Mouse (Mus musculus) MEL (cell line): Measurements from ENCODE around the gene Gab2.

ENCODE experiments used
- BHLHE40 ChIP-seq: IDR thresholded peaks from 2 replicates; pipeline ENCODE4 v1.6.1; 2012; ENCODE audit warnings: low read depth, mild to moderate bottlenecking, inconsistent platforms, low read length, improper control_type of control experiment, borderline replicate concordance
- CTCF ChIP-seq, 3 experiments: IDR thresholded peaks in 2 of 3; conservative IDR thresholded peaks in 1 of 3; 2 replicates each; pipeline ENCODE4 v1.5.1; 2011 to 2012; ENCODE audit warnings: low read length in 3 of 3, low read depth in 2 of 3, mild to moderate bottlenecking in 2 of 3, improper control_type of control experiment in 1 of 3, inconsistent platforms in 1 of 3, mixed read lengths in 1 of 3, moderate library complexity in 1 of 3; ENCODE audit not compliant: control insufficient read depth in 1 of 3, insufficient read depth in 1 of 3, poor library complexity in 1 of 3, severe bottlenecking in 1 of 3
- KAT2A ChIP-seq: conservative IDR thresholded peaks from 2 replicates; pipeline ENCODE4 v1.6.1; 2012; ENCODE audit warnings: low read depth, low read length, improper control_type of control experiment, inconsistent platforms
- MAX ChIP-seq: IDR thresholded peaks from 2 replicates; pipeline ENCODE4 v1.6.1; 2011; ENCODE audit warnings: low read length, improper control_type of control experiment
- NELFE ChIP-seq: IDR thresholded peaks from 2 replicates; pipeline ENCODE4 v1.6.1; 2011; ENCODE audit warnings: low read depth, low read length, improper control_type of control experiment
- POLR2A ChIP-seq, 2 experiments: IDR thresholded peaks; 2 replicates each; pipeline ENCODE4 v1.6.1; 2011 to 2012; ENCODE audit warnings: low read length in 2 of 2, mild to moderate bottlenecking in 2 of 2, control low read depth in 1 of 2, improper control_type of control experiment in 1 of 2, low read depth in 1 of 2, moderate library complexity in 1 of 2; ENCODE audit not compliant: control insufficient read depth in 1 of 2, insufficient read depth in 1 of 2, poor library complexity in 1 of 2
- TAL1 ChIP-seq: IDR thresholded peaks from 2 replicates; pipeline ENCODE4 v1.6.1; 2012; ENCODE audit warnings: mild to moderate bottlenecking, inconsistent platforms, low read length, moderate library complexity, mixed read lengths
- ZC3H11A ChIP-seq: IDR thresholded peaks from 2 replicates; pipeline ENCODE4 v1.6.1; 2012; ENCODE audit warnings: low read depth, mild to moderate bottlenecking, inconsistent platforms, low read length, improper control_type of control experiment
- ZKSCAN1 ChIP-seq: IDR thresholded peaks from 2 replicates; pipeline ENCODE4 v1.6.1; 2012; ENCODE audit warnings: low read depth, mild to moderate bottlenecking, inconsistent platforms, low read length, improper control_type of control experiment, moderate library complexity
- ZNF384 ChIP-seq: IDR thresholded peaks from 2 replicates; pipeline ENCODE4 v1.6.1; 2012; ENCODE audit warnings: low read depth, mild to moderate bottlenecking, inconsistent platforms, low read length, improper control_type of control experiment

DNA sequence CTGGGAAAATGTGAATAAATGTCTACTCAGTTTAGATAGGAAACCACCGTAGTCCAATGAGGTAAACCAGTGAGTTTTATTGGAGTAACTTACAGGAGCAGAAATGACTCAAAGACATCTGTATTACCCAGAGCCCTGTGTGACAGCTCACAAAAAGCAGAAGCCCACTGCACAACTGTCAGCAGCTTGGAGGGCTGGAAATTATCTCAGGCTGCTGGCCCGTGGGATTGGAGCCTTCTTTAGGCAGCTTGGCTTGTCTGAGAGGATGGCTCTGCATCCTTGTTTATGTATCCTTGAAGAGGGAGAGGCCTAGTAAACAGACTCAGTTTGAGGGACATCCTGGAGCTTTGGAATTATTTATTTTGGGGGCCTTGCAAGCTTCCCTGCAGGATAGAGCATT, 261.6 kb downstream of the Gab2 start:
- no peak for TF ChIP-seq CTCF (IDR thresholded peaks at IDR 0.05 in 2 of 3, conservative IDR thresholded peaks at IDR 0.05 in 1 of 3; ENCODE audit: control insufficient read depth in 1 of 3, insufficient read depth in 1 of 3, low read depth in 2 of 3, low read length in 3 of 3, poor library complexity in 1 of 3, severe bottlenecking in 1 of 3)
- TF ChIP-seq NELFE, result no peak
- no peak for TF ChIP-seq POLR2A (IDR thresholded peaks at IDR 0.05; ENCODE audit: control insufficient read depth in 1 of 2, insufficient read depth in 1 of 2, low read depth in 1 of 2, low read length in 2 of 2, poor library complexity in 1 of 2)
- no peak for TF ChIP-seq ZC3H11A
- no peak for TF ChIP-seq MAX
- no peak for TF ChIP-seq KAT2A
- no peak for TF ChIP-seq ZKSCAN1
- no peak for TF ChIP-seq BHLHE40
- TF ChIP-seq TAL1, result no peak
- no peak for TF ChIP-seq ZNF384
